Mouse (Mus musculus): ENCODE results near the gene Tmem132b. TPM values are rescaled to one million over a fixed set of nuclear protein-coding genes. Genes with fewer than 3 reads are reported as not detected.

The Tmem132b gene
- total RNA-seq, 2 experiments from 2014 or later, result 135 to 141 TPM

- Histone ChIP-seq H3K4me3 (no peak overlapping the region), H3K27ac (no peak overlapping the region)
- DNase-seq (ENCODE audit: extremely low spot score in 1 of 2, low spot score in 2 of 2), result no peak
- peak; percentile 44 for TF ChIP-seq CTCF (IDR thresholded peaks at IDR 0.05)
- intact Hi-C loops (cut with DNase I), result no loop called here
Observed at GRCm38 (mm10) chr5:125745727-125746126, 214.2 kb downstream of the Tmem132b start.

- TF ChIP-seq CTCF (IDR thresholded peaks at IDR 0.05), result no peak
- H3K4me3 ChIP-seq, result no peak overlapping the region
- intact Hi-C loops (cut with DNase I), result no loop called here
Observed at GRCm38 (mm10) chr5:125751481-125751880, 219.9 kb downstream of the Tmem132b start.

DNA sequence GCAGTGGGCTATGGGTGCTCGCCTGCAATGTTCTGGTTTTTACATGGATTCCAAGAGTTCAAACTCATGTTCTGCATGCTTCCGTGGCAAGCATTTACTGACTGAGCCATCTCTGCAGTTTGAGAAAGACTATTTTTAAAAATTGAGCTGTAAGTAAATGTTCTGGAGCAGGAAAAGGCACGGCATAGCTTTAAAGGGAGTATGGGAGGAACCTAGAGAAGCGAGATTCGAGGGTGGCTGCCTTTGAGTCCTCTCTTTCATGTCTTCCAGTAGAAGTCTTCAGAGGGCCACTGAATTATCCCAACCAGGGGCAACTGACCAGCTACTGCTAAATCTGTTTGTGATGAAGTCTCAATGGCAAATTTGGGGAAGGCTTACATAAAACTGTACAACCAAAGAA, 221.0 kb downstream of the Tmem132b start:
- intact Hi-C loops (cut with DNase I), result no loop called here
- TF ChIP-seq CTCF (IDR thresholded peaks at IDR 0.05), result no peak
- DNase-seq (ENCODE audit: extremely low spot score in 1 of 2, low spot score in 2 of 2), result no peak
- H3K4me3 ChIP-seq, result no peak overlapping the region
- peak overlapping the region; percentile 67 for H3K27ac ChIP-seq

More at GRCm38 (mm10) chr5:125751481-125751880, 219.9 kb downstream of the Tmem132b start:
- DNase-seq (ENCODE audit: extremely low spot score in 1 of 2, low spot score in 2 of 2), result no peak
- peak overlapping the region; percentile 57 for H3K27ac ChIP-seq

- peak overlapping the region; percentile 56 for H3K27ac ChIP-seq
- DNase-seq (ENCODE audit: extremely low spot score in 1 of 2, low spot score in 2 of 2), result no peak
- intact Hi-C loops (cut with DNase I), result no loop called here
- no peak for TF ChIP-seq CTCF (IDR thresholded peaks at IDR 0.05)
- H3K4me3 ChIP-seq, result no peak overlapping the region
Observed at GRCm38 (mm10) chr5:125756987-125757530, 225.5 kb downstream of the Tmem132b start.

DNA sequence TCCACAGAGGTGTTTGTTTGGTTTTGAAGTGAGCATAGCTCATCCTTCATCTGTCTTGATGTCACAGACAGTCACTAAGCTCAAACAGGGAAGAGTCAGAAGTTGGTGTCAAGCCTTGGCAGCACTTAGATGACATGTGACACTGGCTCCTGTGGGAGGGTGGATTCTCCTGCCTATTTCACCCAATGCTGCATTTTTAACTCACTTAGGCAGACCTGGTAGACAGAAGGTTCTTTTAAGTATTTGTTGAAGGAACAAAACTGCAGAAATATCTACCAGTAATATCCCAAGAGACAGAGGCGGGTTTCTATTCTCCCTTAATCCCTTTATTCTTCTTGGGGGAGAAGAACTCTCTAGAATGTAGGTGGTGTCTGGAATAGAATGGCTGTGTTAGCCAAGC, 226.9 kb downstream of the Tmem132b start:
- intact Hi-C loops (cut with DNase I), result no loop called here
- TF ChIP-seq CTCF (IDR thresholded peaks at IDR 0.05), result no peak

GRCm38 (mm10) chr5:125766941-125767340, 235.4 kb downstream of the Tmem132b start:
- Histone ChIP-seq H3K27ac (peak overlapping the region; percentile 64), H3K4me3 (no peak overlapping the region)
- DNase-seq (ENCODE audit: extremely low spot score in 1 of 2, low spot score in 2 of 2), result peak in 1 of 2 experiments; percentile 35
- TF ChIP-seq CTCF (IDR thresholded peaks at IDR 0.05), result no peak
- intact Hi-C loops (cut with DNase I), result loop anchor here (5.0 kb wide), 1 partner anchor 235 kb away; the partner anchor contains the start of gene Tmem132b

More for the DNA sequence above, 226.9 kb downstream of the Tmem132b start:
- no peak for DNase-seq (ENCODE audit: extremely low spot score in 1 of 2, low spot score in 2 of 2)
- Histone ChIP-seq H3K27ac (peak overlapping the region; percentile 56), H3K4me3 (no peak overlapping the region)

DNA sequence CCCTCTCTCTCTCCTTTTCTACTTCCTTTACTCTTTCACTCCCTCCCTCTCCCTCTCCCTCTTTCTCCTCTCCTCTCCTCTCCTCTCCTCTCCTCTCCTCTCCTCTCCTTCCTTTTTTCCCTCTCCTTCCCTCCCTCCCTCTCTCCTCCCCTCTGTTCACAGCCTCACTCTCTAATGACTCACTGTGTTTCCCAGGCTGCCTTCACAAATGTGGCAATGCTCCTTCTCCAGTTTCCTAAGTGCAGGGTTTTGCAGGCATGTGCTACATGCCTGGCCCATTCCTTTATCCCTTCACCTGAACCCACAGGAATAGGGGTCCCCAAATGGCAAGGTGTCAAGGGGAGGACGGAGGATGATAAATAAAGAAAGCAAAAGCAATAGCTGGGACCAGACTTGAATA, 236.4 kb downstream of the Tmem132b start:
- no peak for DNase-seq (ENCODE audit: extremely low spot score in 1 of 2, low spot score in 2 of 2)
- peak overlapping the region; percentile 36; the same call in 1 of the 2 replicates for H3K27ac ChIP-seq
- TF ChIP-seq CTCF (IDR thresholded peaks at IDR 0.05), result no peak
- no peak overlapping the region for H3K4me3 ChIP-seq
- intact Hi-C loops (cut with DNase I), result loop anchor here (5.0 kb wide), 1 partner anchor 236 kb away; the partner anchor contains the start of gene Tmem132b

DNA sequence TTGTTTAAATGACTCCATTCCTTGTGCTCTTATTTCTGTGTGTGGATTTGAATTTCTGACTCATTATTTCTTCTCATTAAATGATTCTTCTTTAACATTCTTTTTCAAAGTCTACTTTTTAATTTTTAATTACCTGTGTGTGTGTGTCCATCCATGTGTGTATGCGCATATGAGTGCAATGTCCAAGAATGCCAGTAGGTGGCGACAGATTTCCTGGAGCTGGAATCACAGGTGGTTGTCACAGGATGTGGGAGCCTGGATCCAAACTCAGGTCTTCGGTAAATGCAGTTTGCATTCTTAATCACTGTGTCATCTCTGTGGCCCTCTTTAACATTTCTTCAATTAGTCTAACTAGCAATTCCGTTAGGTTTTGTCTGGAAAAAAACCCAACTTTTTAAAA, 240.7 kb downstream of the Tmem132b start:
- TF ChIP-seq CTCF (IDR thresholded peaks at IDR 0.05), result peak; percentile 40
- Histone ChIP-seq H3K27ac (no peak overlapping the region), H3K4me3 (no peak overlapping the region)
- DNase-seq (ENCODE audit: extremely low spot score in 1 of 2, low spot score in 2 of 2), result no peak
- intact Hi-C loops (cut with DNase I), result no loop called here

- H3K27ac ChIP-seq, result peak overlapping the region; percentile 12; the same call in 1 of the 2 replicates
- intact Hi-C loops (cut with DNase I), result no loop called here
- no peak overlapping the region for H3K4me3 ChIP-seq
- TF ChIP-seq CTCF (IDR thresholded peaks at IDR 0.05), result no peak
- no peak for DNase-seq (ENCODE audit: extremely low spot score in 1 of 2, low spot score in 2 of 2)
Observed at GRCm38 (mm10) chr5:125772756-125773155, 241.2 kb downstream of the Tmem132b start.

DNA sequence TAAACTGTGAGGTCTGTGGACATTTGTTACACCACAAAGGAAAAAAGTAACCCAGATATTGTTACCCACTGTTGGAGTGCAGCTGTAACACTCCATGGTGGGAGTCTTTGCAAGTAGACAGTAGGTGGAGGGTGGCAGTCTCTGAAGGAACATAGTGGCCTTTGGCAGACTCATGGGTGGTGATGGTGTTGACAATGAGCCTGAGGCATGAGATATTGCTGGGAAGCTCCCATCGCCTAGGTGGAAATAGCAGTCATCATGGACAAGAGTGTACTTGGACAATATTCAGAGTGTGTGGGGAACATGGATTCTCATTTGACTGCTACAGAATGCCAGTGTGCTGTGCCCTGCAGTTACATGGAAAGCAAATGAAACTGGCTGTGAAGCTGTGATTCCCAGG, 248.8 kb downstream of the Tmem132b start:
- intact Hi-C loops (cut with DNase I), result no loop called here
- no peak for DNase-seq (ENCODE audit: extremely low spot score in 1 of 2, low spot score in 2 of 2)

GRCm38 (mm10) chr5:125792643-125793042, 261.1 kb downstream of the Tmem132b start:
- DNase-seq (ENCODE audit: extremely low spot score in 1 of 2, low spot score in 2 of 2), result no peak
- Histone ChIP-seq H3K27ac (no peak overlapping the region), H3K4me3 (no peak overlapping the region)
- intact Hi-C loops (cut with DNase I), result no loop called here
- TF ChIP-seq CTCF (IDR thresholded peaks at IDR 0.05), result peak; percentile 50

More for the DNA sequence above, 248.8 kb downstream of the Tmem132b start:
- no peak overlapping the region; the same call in 1 of the 2 replicates for H3K27ac ChIP-seq
- no peak overlapping the region for H3K4me3 ChIP-seq
- TF ChIP-seq CTCF (IDR thresholded peaks at IDR 0.05), result no peak

DNA sequence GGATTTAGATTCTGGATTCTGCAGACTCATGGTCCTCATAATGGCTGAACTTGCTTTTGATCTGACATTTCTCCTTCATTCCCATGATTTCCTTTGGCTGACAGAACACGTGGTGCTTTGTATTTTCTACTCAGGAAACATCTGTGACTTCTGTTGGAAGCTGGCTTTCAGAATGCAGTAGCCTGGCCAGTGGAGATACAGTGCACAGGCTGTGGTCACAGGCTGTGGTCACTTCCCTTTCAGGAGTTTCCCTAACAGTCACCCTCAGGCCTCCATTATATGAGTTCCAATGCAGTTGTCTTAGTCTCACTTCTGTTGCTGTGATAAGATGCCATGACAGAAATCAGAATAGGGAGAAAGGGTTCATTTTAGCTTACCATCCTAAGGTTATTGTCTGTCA, 262.7 kb downstream of the Tmem132b start:
- TF ChIP-seq CTCF (IDR thresholded peaks at IDR 0.05), result no peak
- no peak overlapping the region for H3K27ac ChIP-seq
- DNase-seq (ENCODE audit: extremely low spot score in 1 of 2, low spot score in 2 of 2), result no peak

GRCm38 (mm10) chr5:125799622-125800021, 268.0 kb downstream of the Tmem132b start:
- no peak overlapping the region for H3K27ac ChIP-seq
- no peak for TF ChIP-seq CTCF (IDR thresholded peaks at IDR 0.05)
- intact Hi-C loops (cut with DNase I), result loop anchor here (1.0 to 10.0 kb wide), 3 partner anchors 90 to 185 kb away; no protein-coding TSS in a partner anchor
- H3K4me3 ChIP-seq, result no peak overlapping the region
- DNase-seq (ENCODE audit: extremely low spot score in 1 of 2, low spot score in 2 of 2), result no peak

More for the DNA sequence above, 262.7 kb downstream of the Tmem132b start:
- no peak overlapping the region for H3K4me3 ChIP-seq
- intact Hi-C loops (cut with DNase I), result no loop called here
